Mouse (Mus musculus): ENCODE measurements around the gene Tnfrsf13b.
A peak's percentile ranks its signal among the peaks of the same experiment; 100 is the strongest.
"Not testable (repeated sequence)": the region's sequence is repeated elsewhere in the genome, so short reads cannot be mapped to it uniquely, and the experiment has no call there.

Gene Tnfrsf13b

GRCm38 (mm10) chr11:61170184-61170583 is 43.6 kb downstream of the Tnfrsf13b start:
- no peak for DNase-seq (ENCODE audit: low spot score)

GRCm38 (mm10) chr11:61173477-61173876 is 46.9 kb downstream of the Tnfrsf13b start:
- not testable (repeated sequence) for DNase-seq (ENCODE audit: low spot score)

DNA sequence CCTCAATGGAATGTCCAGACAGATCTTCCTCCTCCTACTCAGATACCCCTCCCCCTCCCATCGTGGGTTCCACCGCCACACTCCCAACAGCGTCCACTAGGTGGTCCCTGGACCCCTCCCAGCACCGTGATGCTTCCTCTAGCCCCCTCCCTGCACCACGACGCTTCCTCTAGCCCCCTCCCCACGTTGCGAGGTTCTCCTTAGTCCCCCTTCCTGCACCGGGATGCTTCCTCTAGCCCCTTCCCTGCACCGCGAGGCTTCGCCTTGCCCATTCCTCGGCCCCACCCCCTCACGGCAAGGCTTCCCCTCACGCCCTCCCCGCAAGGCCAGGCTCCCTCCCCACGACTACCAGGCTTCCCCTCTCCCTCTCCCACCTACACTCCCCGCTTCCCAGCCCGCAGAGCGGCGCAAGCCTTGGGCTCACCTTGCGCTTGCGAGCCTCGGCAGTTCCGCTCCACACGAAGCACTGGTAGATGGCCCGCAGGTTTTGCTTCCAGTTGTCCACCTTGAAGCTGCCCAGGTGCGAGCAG is 47.8 kb downstream of the Tnfrsf13b start:
- peak; percentile 56 for DNase-seq (ENCODE audit: low spot score)

- peak; percentile 96 for DNase-seq (ENCODE audit: low spot score)
These were observed 48.5 kb downstream of the Tnfrsf13b start, which contains the start of gene Usp22 for GRCm38 (mm10) chr11:61174821-61175658. Gene Usp22, minus strand, starts transcription at chr11:61175055.

- DNase-seq (ENCODE audit: low spot score), result no peak
These were observed 49.2 kb downstream of the Tnfrsf13b start for GRCm38 (mm10) chr11:61175778-61176177.

DNA sequence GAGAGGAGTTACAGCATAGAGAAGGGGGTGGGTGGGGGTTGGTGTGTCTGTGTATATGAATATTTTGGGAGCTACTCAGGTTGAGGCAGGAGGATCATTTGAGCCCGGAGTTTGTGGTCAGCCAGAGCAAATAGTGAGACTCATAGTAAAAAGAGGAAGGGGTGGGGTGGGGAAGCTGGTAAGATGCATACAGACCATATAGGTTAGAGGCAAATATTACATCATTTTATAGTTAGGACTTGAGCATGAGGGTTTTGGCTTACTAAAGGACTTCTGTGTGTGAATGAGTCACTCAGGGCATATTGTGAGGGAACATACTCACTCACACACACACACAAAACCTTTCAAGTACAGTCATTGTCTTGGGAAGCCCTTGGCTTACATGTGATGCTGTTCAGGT is 49.8 kb downstream of the Tnfrsf13b start:
- no peak for DNase-seq (ENCODE audit: low spot score)

DNA sequence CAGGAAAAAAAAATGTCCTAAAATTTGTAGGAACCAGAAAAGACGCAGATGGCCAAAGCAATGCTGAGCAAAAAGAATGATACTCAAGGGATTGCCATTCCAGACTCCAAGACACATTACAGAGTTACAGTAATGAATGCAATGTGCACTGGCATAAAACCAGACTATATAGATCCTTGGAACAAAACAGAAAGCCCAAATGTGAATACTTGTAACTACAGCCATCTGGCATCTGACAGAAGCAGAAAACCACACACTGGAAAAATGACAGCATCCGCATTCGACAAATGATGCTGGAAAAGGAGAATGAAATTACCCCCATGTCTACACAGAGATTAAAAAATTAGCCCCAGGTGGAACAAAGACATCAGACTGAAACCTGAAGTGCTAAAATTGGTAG is 53.8 kb downstream of the Tnfrsf13b start:
- no peak for DNase-seq (ENCODE audit: low spot score)

- no peak for DNase-seq (ENCODE audit: low spot score)
These were observed 55.1 kb downstream of the Tnfrsf13b start for GRCm38 (mm10) chr11:61181624-61182023.

GRCm38 (mm10) chr11:61183820-61184219 is 57.3 kb downstream of the Tnfrsf13b start:
- DNase-seq (ENCODE audit: low spot score), result no peak

GRCm38 (mm10) chr11:61190776-61191175 is 64.2 kb downstream of the Tnfrsf13b start:
- no peak for DNase-seq (ENCODE audit: low spot score)

- not testable (repeated sequence) for DNase-seq (ENCODE audit: low spot score)
These were observed 65.6 kb downstream of the Tnfrsf13b start for GRCm38 (mm10) chr11:61192123-61192522.

DNA sequence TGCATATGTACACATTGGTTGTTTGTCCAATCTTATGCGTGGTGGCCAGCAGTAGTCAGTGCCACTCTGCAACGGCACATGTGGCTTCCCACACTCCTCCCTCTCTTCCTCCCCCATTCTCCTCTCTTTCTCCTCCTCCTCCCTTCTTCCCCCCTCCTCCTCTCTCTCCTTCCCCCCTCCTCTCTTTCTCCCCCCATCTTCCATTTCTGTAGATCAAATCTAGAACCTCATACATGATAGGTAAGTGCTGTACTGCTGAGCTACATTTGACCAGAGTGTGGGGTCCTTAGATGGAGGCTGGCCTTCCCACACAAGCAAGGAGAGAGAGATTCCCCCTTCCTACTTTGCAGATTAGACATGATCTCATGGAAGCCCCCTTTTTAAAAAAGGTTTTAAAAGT is 66.2 kb downstream of the Tnfrsf13b start:
- DNase-seq (ENCODE audit: low spot score), result no peak

DNA sequence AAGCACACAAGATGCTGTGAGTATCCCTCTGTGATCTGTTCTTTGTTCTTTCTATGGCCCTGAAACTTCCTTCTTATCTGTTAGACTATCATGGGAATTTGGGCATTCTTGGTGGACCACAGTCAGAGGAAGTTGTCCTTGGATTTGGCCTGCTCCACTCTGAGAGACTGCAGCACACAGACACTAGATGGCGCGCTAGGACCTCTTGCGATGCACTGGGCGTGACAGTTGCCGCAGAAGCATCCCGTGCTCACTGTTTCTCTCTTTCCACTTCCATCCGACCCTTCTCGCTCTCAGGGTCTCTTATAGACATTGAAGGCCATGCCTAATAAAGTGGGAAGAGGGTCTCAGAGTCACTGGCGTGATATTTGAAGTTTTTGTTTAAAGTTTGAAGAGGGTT is 66.8 kb downstream of the Tnfrsf13b start:
- peak; percentile 76 for DNase-seq (ENCODE audit: low spot score)

DNA sequence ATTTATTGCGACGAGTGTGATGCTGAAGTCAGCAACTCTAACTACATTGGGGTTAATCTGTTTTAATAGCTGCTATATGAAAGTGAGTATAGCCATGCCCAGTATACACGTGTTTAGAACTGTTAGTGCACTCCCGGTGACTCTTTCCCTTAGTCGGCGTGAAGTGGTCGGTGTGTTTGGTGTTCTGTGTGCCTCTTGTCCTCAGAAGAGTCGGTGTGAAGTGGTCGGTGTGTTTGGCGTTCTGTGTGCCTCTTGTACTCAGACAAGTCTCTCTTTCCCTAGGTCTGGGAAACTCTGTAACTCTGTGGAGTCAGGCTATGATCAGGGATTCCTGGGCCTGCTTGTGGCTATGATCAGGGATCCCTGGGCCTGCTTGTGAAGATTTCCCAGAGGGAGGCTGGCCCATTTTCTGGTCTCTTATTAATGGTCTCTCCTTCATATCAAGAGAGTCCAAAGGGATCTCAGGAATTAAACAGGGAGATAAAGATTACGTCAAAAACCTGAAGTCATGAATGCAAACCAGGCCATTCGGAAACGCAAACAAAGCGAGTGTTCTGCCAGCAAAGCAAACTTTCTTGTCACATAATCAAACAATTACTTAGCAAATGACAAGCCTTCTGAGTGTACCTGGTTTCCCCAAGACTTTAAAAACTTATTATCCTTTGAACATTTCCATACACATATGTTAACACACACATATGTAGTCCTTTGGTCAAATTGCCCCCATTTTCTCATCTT is 70.2 kb downstream of the Tnfrsf13b start:
- no peak for DNase-seq (ENCODE audit: low spot score)

- DNase-seq (ENCODE audit: low spot score), result no peak
These were observed 71.4 kb downstream of the Tnfrsf13b start for GRCm38 (mm10) chr11:61197935-61198334.

Data from ovary, postnatal 14 days (tissue).